Mouse (Mus musculus): ENCODE results near the gene Fam178b. TPM values are rescaled to one million over a fixed set of nuclear protein-coding genes. Genes with fewer than 3 reads are reported as not detected.
"Not testable (repeated sequence)": the region's sequence is repeated elsewhere in the genome, so short reads cannot be mapped to it uniquely, and the experiment has no call there.

Gene Fam178b
- polyA plus RNA-seq, 1 experiment from 2014 or later, result not detected

- H3K9me3 ChIP-seq (ENCODE audit: control insufficient read depth, low read length); H3K36me3 ChIP-seq (ENCODE audit: control insufficient read depth, insufficient read depth, low read length); H3K4me2 ChIP-seq (ENCODE audit: low read depth, low read length); H3K9ac ChIP-seq (replicated peaks; ENCODE audit: low read depth, low read length); H3K4me1 ChIP-seq (ENCODE audit: control insufficient read depth, insufficient read depth, low read length); H3K27ac ChIP-seq (ENCODE audit: low read depth, low read length); H3K27me3 ChIP-seq (ENCODE audit: control insufficient read depth, insufficient read depth, low read length); H3K4me3 ChIP-seq (ENCODE audit: low read depth, low read length); ATAC-seq (ENCODE audit: low read depth): not testable (repeated sequence)
- 80% methylated on average over 5 of the region's 5 CpGs for WGBS
Measured at GRCm38 (mm10) chr1:36615958-36616357, 67.0 kb downstream of the Fam178b start.

- WGBS, result 81% methylated on average over 8 of the region's 8 CpGs
Measured at GRCm38 (mm10) chr1:36615188-36615587, 67.8 kb downstream of the Fam178b start.

GRCm38 (mm10) chr1:36614584-36614983 lies 68.4 kb downstream of the Fam178b start:
- Histone ChIP-seq H3K4me3 (ENCODE audit: low read depth, low read length) (no peak overlapping the region), H3K36me3 (ENCODE audit: control insufficient read depth, insufficient read depth, low read length) (no peaks in the 10 kb centered on the region), H3K4me1 (ENCODE audit: control insufficient read depth, insufficient read depth, low read length) (no peaks in the 10 kb centered on the region), H3K9me3 (ENCODE audit: control insufficient read depth, low read length) (no peaks in the 10 kb centered on the region), H3K27me3 (ENCODE audit: control insufficient read depth, insufficient read depth, low read length) (no peaks in the 10 kb centered on the region), H3K27ac (ENCODE audit: low read depth, low read length) (no peak overlapping the region), H3K4me2 (ENCODE audit: low read depth, low read length) (no peak overlapping the region), H3K9ac (replicated peaks; ENCODE audit: low read depth, low read length) (no peak overlapping the region)
- no peak for ATAC-seq (ENCODE audit: low read depth)
- 64% methylated on average over 1 of the region's 1 CpGs for whole genome bisulfite sequencing

More at GRCm38 (mm10) chr1:36615188-36615587, 67.8 kb downstream of the Fam178b start:
- no peak overlapping the region for H3K4me3 ChIP-seq (ENCODE audit: low read depth, low read length)
- no peaks in the 10 kb centered on the region for H3K27me3 ChIP-seq (ENCODE audit: control insufficient read depth, insufficient read depth, low read length)
- no peak for ATAC-seq (ENCODE audit: low read depth)
- no peak overlapping the region for H3K4me2 ChIP-seq (ENCODE audit: low read depth, low read length)
- H3K36me3 ChIP-seq (ENCODE audit: control insufficient read depth, insufficient read depth, low read length), result no peaks in the 10 kb centered on the region
- no peak overlapping the region for H3K9ac ChIP-seq (replicated peaks; ENCODE audit: low read depth, low read length)
- no peaks in the 10 kb centered on the region for H3K9me3 ChIP-seq (ENCODE audit: control insufficient read depth, low read length)
- no peak overlapping the region for H3K27ac ChIP-seq (ENCODE audit: low read depth, low read length)
- no peaks in the 10 kb centered on the region for H3K4me1 ChIP-seq (ENCODE audit: control insufficient read depth, insufficient read depth, low read length)

- no peak overlapping the region for H3K9ac ChIP-seq (replicated peaks; ENCODE audit: low read depth, low read length)
- no peak for ATAC-seq (ENCODE audit: low read depth)
- no peaks in the 10 kb centered on the region for H3K4me1 ChIP-seq (ENCODE audit: control insufficient read depth, insufficient read depth, low read length)
- 87% methylated on average over 10 of the region's 10 CpGs for WGBS
- no peak overlapping the region for H3K4me3 ChIP-seq (ENCODE audit: low read depth, low read length)
- H3K27me3 ChIP-seq (ENCODE audit: control insufficient read depth, insufficient read depth, low read length), result no peaks in the 10 kb centered on the region
- H3K4me2 ChIP-seq (ENCODE audit: low read depth, low read length), result no peak overlapping the region
- H3K9me3 ChIP-seq (ENCODE audit: control insufficient read depth, low read length), result no peaks in the 10 kb centered on the region
- no peak overlapping the region for H3K27ac ChIP-seq (ENCODE audit: low read depth, low read length)
- H3K36me3 ChIP-seq (ENCODE audit: control insufficient read depth, insufficient read depth, low read length), result no peaks in the 10 kb centered on the region
Measured at GRCm38 (mm10) chr1:36613374-36613895, 69.5 kb downstream of the Fam178b start.

- H3K27me3 ChIP-seq (ENCODE audit: control insufficient read depth, insufficient read depth, low read length), result no peaks in the 10 kb centered on the region
- no peak for ATAC-seq (ENCODE audit: low read depth)
- no peak overlapping the region for H3K4me3 ChIP-seq (ENCODE audit: low read depth, low read length)
- no peaks in the 10 kb centered on the region for H3K9me3 ChIP-seq (ENCODE audit: control insufficient read depth, low read length)
- H3K4me1 ChIP-seq (ENCODE audit: control insufficient read depth, insufficient read depth, low read length), result no peaks in the 10 kb centered on the region
- 73% methylated on average over 6 of the region's 6 CpGs for WGBS
- no peak overlapping the region; the same call in 1 of the 2 replicates for H3K27ac ChIP-seq (ENCODE audit: low read depth, low read length)
- no peak overlapping the region for H3K4me2 ChIP-seq (ENCODE audit: low read depth, low read length)
- no peaks in the 10 kb centered on the region for H3K36me3 ChIP-seq (ENCODE audit: control insufficient read depth, insufficient read depth, low read length)
- H3K9ac ChIP-seq (replicated peaks; ENCODE audit: low read depth, low read length), result no peak overlapping the region
Measured at GRCm38 (mm10) chr1:36612362-36612761, 70.6 kb downstream of the Fam178b start.

- Histone ChIP-seq H3K4me1 (ENCODE audit: control insufficient read depth, insufficient read depth, low read length) (no peaks in the 10 kb centered on the region), H3K9me3 (ENCODE audit: control insufficient read depth, low read length) (no peaks in the 10 kb centered on the region), H3K36me3 (ENCODE audit: control insufficient read depth, insufficient read depth, low read length) (no peaks in the 10 kb centered on the region), H3K4me2 (ENCODE audit: low read depth, low read length) (no peak overlapping the region), H3K4me3 (ENCODE audit: low read depth, low read length) (no peak overlapping the region), H3K27ac (ENCODE audit: low read depth, low read length) (no peak overlapping the region), H3K9ac (replicated peaks; ENCODE audit: low read depth, low read length) (no peak overlapping the region), H3K27me3 (ENCODE audit: control insufficient read depth, insufficient read depth, low read length) (no peaks in the 10 kb centered on the region)
- ATAC-seq (ENCODE audit: low read depth), result no peak
- 63% methylated on average over 13 of the region's 13 CpGs for WGBS
Measured at GRCm38 (mm10) chr1:36611449-36612123, 71.4 kb downstream of the Fam178b start.

GRCm38 (mm10) chr1:36608211-36608610 lies 74.8 kb downstream of the Fam178b start:
- H3K9me3 ChIP-seq (ENCODE audit: control insufficient read depth, low read length), result no peaks in the 10 kb centered on the region
- no peaks in the 10 kb centered on the region for H3K36me3 ChIP-seq (ENCODE audit: control insufficient read depth, insufficient read depth, low read length)
- WGBS, result 90% methylated on average over 4 of the region's 4 CpGs
- H3K4me1 ChIP-seq (ENCODE audit: control insufficient read depth, insufficient read depth, low read length), result no peaks in the 10 kb centered on the region
- no peak overlapping the region for H3K4me3 ChIP-seq (ENCODE audit: low read depth, low read length)
- no peak overlapping the region for H3K4me2 ChIP-seq (ENCODE audit: low read depth, low read length)
- H3K27ac ChIP-seq (ENCODE audit: low read depth, low read length), result no peak overlapping the region
- ATAC-seq (ENCODE audit: low read depth), result no peak
- H3K9ac ChIP-seq (replicated peaks; ENCODE audit: low read depth, low read length), result no peak overlapping the region
- no peaks in the 10 kb centered on the region for H3K27me3 ChIP-seq (ENCODE audit: control insufficient read depth, insufficient read depth, low read length)

- Histone ChIP-seq H3K9ac (replicated peaks; ENCODE audit: low read depth, low read length) (no peak overlapping the region), H3K36me3 (ENCODE audit: control insufficient read depth, insufficient read depth, low read length) (no peaks in the 10 kb centered on the region), H3K4me2 (ENCODE audit: low read depth, low read length) (no peak overlapping the region), H3K27ac (ENCODE audit: low read depth, low read length) (no peak overlapping the region), H3K9me3 (ENCODE audit: control insufficient read depth, low read length) (no peaks in the 10 kb centered on the region), H3K4me1 (ENCODE audit: control insufficient read depth, insufficient read depth, low read length) (no peaks in the 10 kb centered on the region), H3K4me3 (ENCODE audit: low read depth, low read length) (no peak overlapping the region), H3K27me3 (ENCODE audit: control insufficient read depth, insufficient read depth, low read length) (no peaks in the 10 kb centered on the region)
- ATAC-seq (ENCODE audit: low read depth), result no peak
- 64% methylated on average over 7 of the region's 7 CpGs for WGBS
Measured at GRCm38 (mm10) chr1:36606951-36607350, 76.0 kb downstream of the Fam178b start.

GRCm38 (mm10) chr1:36604254-36605156 lies 78.5 kb downstream of the Fam178b start:
- WGBS, result 82% methylated on average over 12 of the region's 12 CpGs
- Histone ChIP-seq H3K27ac (ENCODE audit: low read depth, low read length) (no peak overlapping the region), H3K9me3 (ENCODE audit: control insufficient read depth, low read length) (no peaks in the 10 kb centered on the region), H3K9ac (replicated peaks; ENCODE audit: low read depth, low read length) (no peak overlapping the region), H3K27me3 (ENCODE audit: control insufficient read depth, insufficient read depth, low read length) (no peaks in the 10 kb centered on the region), H3K36me3 (ENCODE audit: control insufficient read depth, insufficient read depth, low read length) (no peaks in the 10 kb centered on the region), H3K4me3 (ENCODE audit: low read depth, low read length) (no peak overlapping the region), H3K4me2 (ENCODE audit: low read depth, low read length) (no peak overlapping the region), H3K4me1 (ENCODE audit: control insufficient read depth, insufficient read depth, low read length) (no peaks in the 10 kb centered on the region)
- no peak for ATAC-seq (ENCODE audit: low read depth)

Data from neural tube, embryonic 14.5 days (tissue).